Mouse (Mus musculus): ENCODE data around the gene Oxct1. TPM values are rescaled to one million over a fixed set of nuclear protein-coding genes. Genes with fewer than 3 reads are reported as not detected.

Oxct1 gene
- total and polyA plus RNA-seq, 3 experiments: 304 to 1,524 (median 1,394) TPM

- no peak for DNase-seq
- TF ChIP-seq POLR2A (IDR thresholded peaks at IDR 0.05; ENCODE audit: insufficient read depth, low read depth, low read length): no peak
- TF ChIP-seq CTCF (IDR thresholded peaks at IDR 0.05): no peak
- TF ChIP-seq EP300 (IDR thresholded peaks at IDR 0.05; ENCODE audit: insufficient read depth, low read depth, low read length): no peak
- H3K27ac ChIP-seq: no peak overlapping the region
- H3K79me2 ChIP-seq (replicated peaks; ENCODE audit: control insufficient read depth, insufficient read depth, low read length): no peaks in the 10 kb centered on the region
- no peaks in the 10 kb centered on the region for H3K36me3 ChIP-seq (ENCODE audit: control insufficient read depth, insufficient read depth, low read length)
- H3K27me3 ChIP-seq (ENCODE audit: control insufficient read depth, insufficient read depth, low read length): no peaks in the 10 kb centered on the region
- H3K4me1 ChIP-seq (ENCODE audit: control insufficient read depth, insufficient read depth, low read length): no peaks in the 10 kb centered on the region
- no peak overlapping the region for H3K4me3 ChIP-seq
- 27% methylated on average over 2 of the region's 2 CpGs for WGBS
- H3K9ac ChIP-seq (ENCODE audit: low read depth, low read length): no peak overlapping the region
- intact Hi-C loops (cut with DNase I): no loop called here
Measured at GRCm38 (mm10) chr15:4171600-4171999, 145.4 kb downstream of the Oxct1 start.

- intact Hi-C loops (cut with DNase I): no loop called here
- Histone ChIP-seq H3K4me1 (ENCODE audit: control insufficient read depth, insufficient read depth, low read length) (no peaks in the 10 kb centered on the region), H3K27me3 (ENCODE audit: control insufficient read depth, insufficient read depth, low read length) (no peaks in the 10 kb centered on the region), H3K36me3 (ENCODE audit: control insufficient read depth, insufficient read depth, low read length) (no peaks in the 10 kb centered on the region), H3K79me2 (replicated peaks; ENCODE audit: control insufficient read depth, insufficient read depth, low read length) (no peaks in the 10 kb centered on the region), H3K4me3 (no peak overlapping the region), H3K27ac (no peak overlapping the region), H3K9ac (ENCODE audit: low read depth, low read length) (no peak overlapping the region)
- no peak for DNase-seq
- TF ChIP-seq POLR2A (IDR thresholded peaks at IDR 0.05; ENCODE audit: insufficient read depth, low read depth, low read length) (no peak), CTCF (IDR thresholded peaks at IDR 0.05) (no peak), EP300 (IDR thresholded peaks at IDR 0.05; ENCODE audit: insufficient read depth, low read depth, low read length) (no peak)
Measured at GRCm38 (mm10) chr15:4197913-4198312, 171.7 kb downstream of the Oxct1 start.

Other genes starting within 250 kb of the Oxct1 start
- 1 to 10 TPM; 6.7 to 8.1 TPM for gene Fbxo4, start 46.8 kb upstream of the Oxct1 start, total RNA-seq (2021)
- gene Fbxo4, start 46.8 kb upstream of the Oxct1 start, polyA plus RNA-seq (2012; rRNA removed): 6.0 and 9.9 TPM in 2 replicates
- 10 to 100 TPM; 19.3 to 21.2 TPM for gene AW549877, start 30.6 kb upstream of the Oxct1 start, total RNA-seq (2021)
- gene AW549877, start 30.6 kb upstream of the Oxct1 start, polyA plus RNA-seq (2012; rRNA removed): 11.7 and 30.0 TPM in 2 replicates